Mouse (Mus musculus): ENCODE data around the gene Sh3d21. TPM values are rescaled to one million over a fixed set of nuclear protein-coding genes. Genes with fewer than 3 reads are reported as not detected.

Sh3d21 gene
- polyA plus RNA-seq, 1 experiment from 2014 or later = 2.7 TPM

DNA sequence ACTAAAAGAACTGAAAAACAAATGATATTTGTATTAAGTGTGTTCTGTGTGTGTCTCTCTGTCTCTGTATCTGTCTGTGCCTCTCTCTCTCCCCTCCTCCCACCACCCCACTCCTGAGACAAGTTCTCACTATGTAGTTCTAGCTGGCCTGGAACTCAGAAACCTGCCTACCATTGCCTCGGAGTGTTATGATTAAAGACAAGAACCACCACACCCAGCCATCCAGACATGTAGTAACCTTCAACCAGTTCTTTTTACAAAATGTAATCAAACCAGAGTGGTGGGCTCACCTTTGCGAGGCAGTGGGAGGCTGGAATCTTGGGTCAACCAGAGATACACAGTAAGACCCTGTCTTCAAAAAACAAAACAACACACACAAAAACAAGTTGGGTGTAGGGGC is 37.4 kb upstream of the Sh3d21 start:
- Histone ChIP-seq H3K27ac (ENCODE audit: low read depth, low read length) (no peak overlapping the region), H3K9ac (ENCODE audit: low read depth, low read length) (peak overlapping the region; percentile 89), H3K4me1 (ENCODE audit: control insufficient read depth, insufficient read depth, low read length) (peaks cover 32% of the 10 kb centered on the region), H3K36me3 (ENCODE audit: control insufficient read depth, insufficient read depth, low read length) (no peaks in the 10 kb centered on the region), H3K27me3 (ENCODE audit: control insufficient read depth, insufficient read depth, low read length) (no peaks in the 10 kb centered on the region), H3K4me3 (ENCODE audit: low read depth, low read length) (peak overlapping the region; percentile 68), H3K9me3 (replicated peaks; ENCODE audit: control insufficient read depth, low read length) (no peaks in the 10 kb centered on the region), H3K4me2 (peak overlapping the region; percentile 89)
- no peak for ATAC-seq (replicated peaks; ENCODE audit: insufficient number of reproducible peaks, low FRiP score, low TSS enrichment)
- 50% methylated on average over 2 of the region's 2 CpGs for WGBS (ENCODE audit: insufficient replicate concordance)

DNA sequence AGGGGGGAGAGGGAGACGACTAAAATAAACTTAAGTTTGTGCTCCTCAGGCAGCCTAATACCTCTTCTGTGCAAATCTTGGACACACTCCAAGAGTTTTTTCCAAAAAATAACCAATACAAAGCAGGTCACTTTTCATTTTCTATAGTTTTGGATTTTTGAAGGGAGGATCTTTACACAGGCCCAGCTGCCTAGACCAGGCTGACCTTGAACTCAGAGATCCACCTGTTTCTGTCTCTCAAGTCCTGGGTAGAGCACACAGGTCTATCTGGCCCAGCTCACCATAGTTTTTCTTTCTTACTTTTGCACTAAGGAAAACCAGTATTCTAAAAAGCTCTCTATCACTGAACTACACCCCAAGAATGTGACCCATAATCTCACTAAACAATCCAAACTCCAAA is 36.7 kb upstream of the Sh3d21 start:
- H3K9me3 ChIP-seq (replicated peaks; ENCODE audit: control insufficient read depth, low read length) = no peaks in the 10 kb centered on the region
- no peak overlapping the region for H3K27ac ChIP-seq (ENCODE audit: low read depth, low read length)
- no peak for ATAC-seq (replicated peaks; ENCODE audit: insufficient number of reproducible peaks, low FRiP score, low TSS enrichment)
- no peaks in the 10 kb centered on the region for H3K36me3 ChIP-seq (ENCODE audit: control insufficient read depth, insufficient read depth, low read length)
- WGBS (ENCODE audit: insufficient replicate concordance) = 53% methylated on average over 1 of the region's 1 CpGs
- peak overlapping the region; percentile 68 for H3K4me3 ChIP-seq (ENCODE audit: low read depth, low read length)
- H3K9ac ChIP-seq (ENCODE audit: low read depth, low read length) = no peak overlapping the region
- no peaks in the 10 kb centered on the region for H3K27me3 ChIP-seq (ENCODE audit: control insufficient read depth, insufficient read depth, low read length)
- peak overlapping the region; percentile 89 for H3K4me2 ChIP-seq
- H3K4me1 ChIP-seq (ENCODE audit: control insufficient read depth, insufficient read depth, low read length) = peaks cover 32% of the 10 kb centered on the region

DNA sequence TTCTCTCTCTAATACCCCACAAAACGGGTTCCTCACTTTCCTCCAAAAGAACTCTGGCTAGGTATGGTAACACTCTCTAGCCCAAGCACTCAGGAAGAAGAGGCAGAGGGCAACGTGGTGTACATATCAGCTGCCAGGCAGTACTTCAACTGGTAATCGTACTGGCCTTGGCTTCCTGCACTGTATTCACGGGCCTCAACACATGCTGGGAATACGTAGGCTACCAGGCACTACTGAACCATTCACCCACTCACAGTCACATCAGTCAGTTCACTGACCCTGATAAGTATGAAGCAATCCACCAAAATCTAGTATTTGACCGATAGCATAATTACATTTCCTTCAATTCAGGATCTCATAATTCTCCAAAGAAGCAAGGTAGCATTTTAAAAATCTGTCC is 36.3 kb upstream of the Sh3d21 start:
- Histone ChIP-seq H3K4me1 (ENCODE audit: control insufficient read depth, insufficient read depth, low read length) (peaks cover 32% of the 10 kb centered on the region), H3K9ac (ENCODE audit: low read depth, low read length) (no peak overlapping the region), H3K27me3 (ENCODE audit: control insufficient read depth, insufficient read depth, low read length) (no peaks in the 10 kb centered on the region), H3K4me2 (peak overlapping the region; percentile 89), H3K9me3 (replicated peaks; ENCODE audit: control insufficient read depth, low read length) (no peaks in the 10 kb centered on the region), H3K36me3 (ENCODE audit: control insufficient read depth, insufficient read depth, low read length) (no peaks in the 10 kb centered on the region), H3K27ac (ENCODE audit: low read depth, low read length) (no peak overlapping the region), H3K4me3 (ENCODE audit: low read depth, low read length) (peak overlapping the region; percentile 68; the same call in 1 of the 2 replicates)
- WGBS (ENCODE audit: insufficient replicate concordance) = 65% methylated on average over 6 of the region's 6 CpGs
- ATAC-seq (replicated peaks; ENCODE audit: insufficient number of reproducible peaks, low FRiP score, low TSS enrichment) = no peak

DNA sequence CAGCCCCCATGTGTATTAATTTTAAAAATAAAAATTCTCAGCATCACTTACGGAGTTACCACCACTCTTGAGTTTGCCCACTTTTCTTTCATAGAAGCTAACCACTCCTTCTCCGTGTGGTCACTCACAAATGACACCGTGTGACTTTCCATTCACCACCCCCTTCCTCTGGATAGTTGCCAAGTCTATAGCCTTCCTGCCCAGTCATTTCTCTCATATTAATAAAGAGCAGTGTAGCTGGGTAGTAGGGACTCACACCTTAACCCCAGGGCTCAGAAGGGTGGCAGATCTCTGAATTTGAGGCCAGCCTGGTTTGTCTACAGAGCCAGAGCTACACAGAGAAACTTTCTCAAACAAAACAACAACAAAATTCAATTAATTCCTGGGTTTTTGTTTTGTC is 34.2 kb upstream of the Sh3d21 start:
- no peak overlapping the region for H3K9ac ChIP-seq (ENCODE audit: low read depth, low read length)
- no peaks in the 10 kb centered on the region for H3K27me3 ChIP-seq (ENCODE audit: control insufficient read depth, insufficient read depth, low read length)
- H3K36me3 ChIP-seq (ENCODE audit: control insufficient read depth, insufficient read depth, low read length) = peaks cover 9% of the 10 kb centered on the region
- H3K4me3 ChIP-seq (ENCODE audit: low read depth, low read length) = no peak overlapping the region
- H3K4me2 ChIP-seq = no peak overlapping the region
- H3K4me1 ChIP-seq (ENCODE audit: control insufficient read depth, insufficient read depth, low read length) = peaks cover 32% of the 10 kb centered on the region
- H3K9me3 ChIP-seq (replicated peaks; ENCODE audit: control insufficient read depth, low read length) = no peaks in the 10 kb centered on the region
- WGBS (ENCODE audit: insufficient replicate concordance) = 57% methylated on average over 3 of the region's 3 CpGs
- no peak for ATAC-seq (replicated peaks; ENCODE audit: insufficient number of reproducible peaks, low FRiP score, low TSS enrichment)
- no peak overlapping the region for H3K27ac ChIP-seq (ENCODE audit: low read depth, low read length)

DNA sequence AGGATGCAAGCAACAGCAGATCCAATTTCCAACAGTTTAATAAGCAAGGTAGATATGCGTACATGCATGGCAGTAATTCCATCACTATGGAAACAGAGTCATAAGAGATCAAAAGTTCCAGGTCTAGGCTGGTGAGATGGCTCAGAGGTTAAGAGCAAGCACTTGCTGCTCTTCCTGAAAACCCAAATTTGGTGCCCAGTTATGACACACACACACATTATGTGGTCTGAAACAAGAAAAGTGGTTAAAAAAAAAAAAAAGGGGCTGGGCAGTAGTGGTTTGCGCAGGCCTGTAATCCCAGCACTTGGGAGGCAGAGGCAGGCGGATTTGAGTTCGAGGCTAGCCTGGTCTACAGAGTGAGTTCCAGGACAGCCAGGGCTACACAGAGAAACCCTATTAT is 31.6 kb upstream of the Sh3d21 start:
- ATAC-seq (replicated peaks; ENCODE audit: insufficient number of reproducible peaks, low FRiP score, low TSS enrichment) = no peak

DNA sequence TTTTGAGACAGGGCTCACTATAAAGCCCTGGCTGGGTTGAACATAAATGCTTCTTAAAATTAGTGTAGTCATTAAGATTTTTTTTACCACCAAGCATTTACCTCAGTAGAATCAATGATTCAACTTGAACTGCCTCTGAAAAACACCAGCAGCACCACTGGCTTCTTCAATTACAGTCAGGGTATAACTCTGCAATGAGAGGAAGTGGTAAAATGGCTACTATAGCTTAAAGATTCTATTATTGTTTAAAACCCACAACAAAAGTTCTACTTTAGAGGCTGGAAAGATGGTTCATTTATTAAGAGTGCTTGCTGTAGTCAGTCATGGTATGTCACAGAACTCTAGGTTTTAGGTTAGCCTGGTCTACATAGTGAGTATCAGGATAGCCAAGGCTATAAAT is 30.9 kb upstream of the Sh3d21 start:
- Histone ChIP-seq H3K9me3 (replicated peaks; ENCODE audit: control insufficient read depth, low read length) (no peaks in the 10 kb centered on the region), H3K36me3 (ENCODE audit: control insufficient read depth, insufficient read depth, low read length) (peaks cover 15% of the 10 kb centered on the region), H3K27ac (ENCODE audit: low read depth, low read length) (no peak overlapping the region), H3K27me3 (ENCODE audit: control insufficient read depth, insufficient read depth, low read length) (no peaks in the 10 kb centered on the region), H3K4me3 (ENCODE audit: low read depth, low read length) (no peak overlapping the region), H3K4me1 (ENCODE audit: control insufficient read depth, insufficient read depth, low read length) (peaks cover 15% of the 10 kb centered on the region), H3K9ac (ENCODE audit: low read depth, low read length) (no peak overlapping the region), H3K4me2 (no peak overlapping the region)
- no peak for ATAC-seq (replicated peaks; ENCODE audit: insufficient number of reproducible peaks, low FRiP score, low TSS enrichment)

More for the DNA sequence above, 31.6 kb upstream of the Sh3d21 start:
- Histone ChIP-seq H3K4me1 (ENCODE audit: control insufficient read depth, insufficient read depth, low read length) (peaks cover 20% of the 10 kb centered on the region), H3K9ac (ENCODE audit: low read depth, low read length) (no peak overlapping the region), H3K27me3 (ENCODE audit: control insufficient read depth, insufficient read depth, low read length) (no peaks in the 10 kb centered on the region), H3K27ac (ENCODE audit: low read depth, low read length) (no peak overlapping the region), H3K9me3 (replicated peaks; ENCODE audit: control insufficient read depth, low read length) (no peaks in the 10 kb centered on the region), H3K36me3 (ENCODE audit: control insufficient read depth, insufficient read depth, low read length) (peaks cover 15% of the 10 kb centered on the region), H3K4me2 (no peak overlapping the region), H3K4me3 (ENCODE audit: low read depth, low read length) (no peak overlapping the region)
- 94% methylated on average over 4 of the region's 4 CpGs for WGBS (ENCODE audit: insufficient replicate concordance)

DNA sequence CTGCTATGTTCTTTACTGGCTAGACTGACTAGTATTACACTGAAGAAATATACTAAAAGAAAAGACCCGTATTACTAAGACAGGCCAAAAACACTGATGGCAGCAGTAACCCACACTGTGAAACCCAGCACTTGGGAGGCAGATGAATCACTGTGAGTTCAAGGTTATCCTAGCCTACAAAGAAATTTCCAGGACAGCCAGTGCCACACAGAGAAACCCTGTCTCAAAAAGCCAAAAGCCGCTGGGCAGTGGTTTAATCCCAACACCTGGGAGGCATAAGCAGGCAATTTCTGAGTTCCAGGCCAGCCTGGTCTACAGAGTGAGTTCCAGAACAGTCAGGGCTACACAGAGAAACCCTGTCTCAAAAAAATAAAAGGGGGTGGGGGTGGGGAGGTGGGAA is 27.3 kb upstream of the Sh3d21 start:
- WGBS (ENCODE audit: insufficient replicate concordance) = 96% methylated on average over 2 of the region's 2 CpGs
- Histone ChIP-seq H3K9ac (ENCODE audit: low read depth, low read length) (no peak overlapping the region), H3K4me3 (ENCODE audit: low read depth, low read length) (no peak overlapping the region), H3K36me3 (ENCODE audit: control insufficient read depth, insufficient read depth, low read length) (peaks cover 15% of the 10 kb centered on the region), H3K4me2 (no peak overlapping the region), H3K27me3 (ENCODE audit: control insufficient read depth, insufficient read depth, low read length) (no peaks in the 10 kb centered on the region), H3K9me3 (replicated peaks; ENCODE audit: control insufficient read depth, low read length) (no peaks in the 10 kb centered on the region), H3K27ac (ENCODE audit: low read depth, low read length) (no peak overlapping the region), H3K4me1 (ENCODE audit: control insufficient read depth, insufficient read depth, low read length) (no peaks in the 10 kb centered on the region)
- ATAC-seq (replicated peaks; ENCODE audit: insufficient number of reproducible peaks, low FRiP score, low TSS enrichment) = no peak

DNA sequence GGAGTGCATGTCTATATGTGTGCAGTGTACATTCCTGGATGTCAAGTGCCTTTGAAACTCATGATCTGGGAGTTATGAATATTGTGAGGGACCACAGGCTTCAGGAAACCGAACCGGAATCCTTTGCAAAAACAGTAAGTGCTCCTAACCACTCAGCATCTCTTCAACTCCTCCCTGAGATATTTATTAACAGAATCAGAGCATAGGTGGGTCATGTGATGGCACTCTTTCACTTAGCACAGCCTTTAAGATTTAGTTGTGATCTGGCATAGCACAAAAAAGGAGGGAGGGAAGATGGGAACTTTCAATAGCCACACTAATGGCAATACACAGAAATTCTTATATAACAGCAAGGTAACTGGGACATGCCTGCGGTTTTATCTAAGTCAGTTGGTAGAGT is 23.8 kb upstream of the Sh3d21 start:
- Histone ChIP-seq H3K27ac (ENCODE audit: low read depth, low read length) (no peak overlapping the region), H3K4me2 (no peak overlapping the region), H3K9ac (ENCODE audit: low read depth, low read length) (no peak overlapping the region), H3K36me3 (ENCODE audit: control insufficient read depth, insufficient read depth, low read length) (peaks cover 6% of the 10 kb centered on the region), H3K9me3 (replicated peaks; ENCODE audit: control insufficient read depth, low read length) (no peaks in the 10 kb centered on the region), H3K27me3 (ENCODE audit: control insufficient read depth, insufficient read depth, low read length) (no peaks in the 10 kb centered on the region), H3K4me3 (ENCODE audit: low read depth, low read length) (no peak overlapping the region), H3K4me1 (ENCODE audit: control insufficient read depth, insufficient read depth, low read length) (no peaks in the 10 kb centered on the region)
- 95% methylated on average over 3 of the region's 3 CpGs for WGBS (ENCODE audit: insufficient replicate concordance)
- no peak for ATAC-seq (replicated peaks; ENCODE audit: insufficient number of reproducible peaks, low FRiP score, low TSS enrichment)

DNA sequence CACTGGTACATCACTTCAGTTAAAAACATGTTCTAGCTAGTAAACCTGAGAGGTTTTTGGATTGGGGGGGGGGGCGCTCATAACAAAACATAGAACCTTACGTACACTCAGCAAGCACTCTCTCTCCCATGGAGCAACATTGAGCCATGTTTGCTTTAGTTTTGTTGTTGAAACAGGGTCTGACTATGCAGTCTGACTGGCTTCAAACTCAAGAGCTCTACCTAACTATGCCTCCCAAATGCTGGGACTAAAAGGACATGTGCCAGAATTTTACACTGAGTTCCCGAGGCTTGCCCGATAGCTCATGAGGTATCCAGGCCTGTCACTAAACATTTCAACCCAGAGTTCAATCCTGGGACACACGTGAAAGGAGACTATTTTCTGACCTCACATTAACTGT is 19.7 kb upstream of the Sh3d21 start:
- WGBS (ENCODE audit: insufficient replicate concordance) = 87% methylated on average over 5 of the region's 5 CpGs
- Histone ChIP-seq H3K9me3 (replicated peaks; ENCODE audit: control insufficient read depth, low read length) (no peaks in the 10 kb centered on the region), H3K9ac (ENCODE audit: low read depth, low read length) (no peak overlapping the region), H3K36me3 (ENCODE audit: control insufficient read depth, insufficient read depth, low read length) (peaks cover 15% of the 10 kb centered on the region), H3K4me1 (ENCODE audit: control insufficient read depth, insufficient read depth, low read length) (no peaks in the 10 kb centered on the region), H3K4me2 (no peak overlapping the region), H3K27me3 (ENCODE audit: control insufficient read depth, insufficient read depth, low read length) (no peaks in the 10 kb centered on the region), H3K27ac (ENCODE audit: low read depth, low read length) (no peak overlapping the region), H3K4me3 (ENCODE audit: low read depth, low read length) (no peak overlapping the region)
- no peak for ATAC-seq (replicated peaks; ENCODE audit: insufficient number of reproducible peaks, low FRiP score, low TSS enrichment)

Data from heart, embryonic 11.5 days (tissue).